Mouse (Mus musculus) granulocyte monocyte progenitor cell, adult 5-6 weeks (primary cell): ENCODE results near the gene Prkca. TPM values are rescaled to one million over a fixed set of nuclear protein-coding genes. Genes with fewer than 3 reads are reported as not detected.

Experiments
- ATAC-seq: replicated peaks from 2 replicates; pipeline ENCODE4 v1.8.0; 2016; ENCODE audit warnings: mild to moderate bottlenecking, moderate TSS enrichment, inconsistent platforms; ENCODE audit not compliant: poor library complexity, severe bottlenecking
- total RNA-seq, 2 experiments: library from RNA; stranded (forward) in 1 of 2; stranded (reverse) in 1 of 2; fragments of 200-712, 200-1000 nt in 1 of 2; fragments of >200 nt in 1 of 2; fragmentation: Nextera tagmentation in 1 of 2; gene quantifications; 2 replicates each; pipeline ENCODE4 v1.2.3; 2014 to 2017

Gene Prkca
- total RNA-seq (2014; fragmentation: Nextera tagmentation) (6.1 and 9.9 TPM in 2 replicates), total RNA-seq (2017) (2.2 and 4.0 TPM in 2 replicates)

DNA sequence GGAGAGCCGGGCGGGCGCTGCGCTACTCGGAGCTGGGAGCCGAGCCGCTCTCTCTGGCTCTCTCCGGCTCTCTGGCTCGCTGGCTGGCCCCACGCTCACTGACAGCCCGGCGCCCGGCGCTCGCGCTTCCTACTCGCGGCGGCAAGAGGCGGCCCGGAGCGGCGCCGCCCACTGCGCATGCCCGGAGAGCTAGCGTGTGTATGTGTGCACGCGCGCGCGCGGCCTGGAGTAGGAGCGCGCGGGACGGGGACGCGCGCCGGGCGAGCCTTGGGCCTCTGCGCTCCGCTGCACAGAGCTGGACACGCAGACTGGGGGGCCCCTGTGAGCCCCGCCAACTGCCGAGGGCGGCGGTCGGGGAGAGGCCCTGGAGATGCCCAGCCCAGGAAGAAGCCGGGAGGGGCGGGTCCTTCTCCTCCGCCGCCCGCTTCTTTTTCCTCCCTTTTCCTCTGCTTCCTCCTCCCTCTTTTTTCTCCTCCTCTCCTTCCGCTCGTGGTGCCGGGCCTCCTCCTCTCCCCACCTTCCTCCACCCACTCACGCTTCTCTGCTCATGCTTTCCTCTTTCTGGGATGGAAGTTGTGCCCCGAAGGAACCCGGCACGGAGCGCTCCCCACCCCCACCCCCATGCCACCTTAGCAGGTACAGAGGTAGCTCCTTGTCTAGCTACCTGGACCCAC lies at the start of gene Prkca:
Prkca (minus strand) TSS at position 140 of the 674 bp plus-strand sequence.
- peak; percentile 71 for ATAC-seq

DNA sequence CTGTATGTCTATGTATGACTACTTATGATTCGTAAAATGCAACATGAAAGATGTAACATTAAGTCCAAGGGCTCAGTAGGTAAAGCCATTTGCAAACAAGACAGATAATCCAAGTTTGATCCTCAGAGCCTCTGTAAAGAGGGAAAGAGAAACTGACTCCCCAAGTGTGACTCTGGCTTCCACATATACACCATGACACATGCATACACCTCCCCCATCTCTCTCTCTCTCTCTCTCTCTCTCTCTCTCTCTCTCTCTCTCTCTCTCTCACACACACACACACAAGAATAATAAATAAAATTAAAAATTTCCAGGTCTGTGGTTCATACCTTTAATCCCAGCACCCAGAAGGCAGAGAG lies 41.9 kb upstream of the Prkca start:
- ATAC-seq, result no peak

DNA sequence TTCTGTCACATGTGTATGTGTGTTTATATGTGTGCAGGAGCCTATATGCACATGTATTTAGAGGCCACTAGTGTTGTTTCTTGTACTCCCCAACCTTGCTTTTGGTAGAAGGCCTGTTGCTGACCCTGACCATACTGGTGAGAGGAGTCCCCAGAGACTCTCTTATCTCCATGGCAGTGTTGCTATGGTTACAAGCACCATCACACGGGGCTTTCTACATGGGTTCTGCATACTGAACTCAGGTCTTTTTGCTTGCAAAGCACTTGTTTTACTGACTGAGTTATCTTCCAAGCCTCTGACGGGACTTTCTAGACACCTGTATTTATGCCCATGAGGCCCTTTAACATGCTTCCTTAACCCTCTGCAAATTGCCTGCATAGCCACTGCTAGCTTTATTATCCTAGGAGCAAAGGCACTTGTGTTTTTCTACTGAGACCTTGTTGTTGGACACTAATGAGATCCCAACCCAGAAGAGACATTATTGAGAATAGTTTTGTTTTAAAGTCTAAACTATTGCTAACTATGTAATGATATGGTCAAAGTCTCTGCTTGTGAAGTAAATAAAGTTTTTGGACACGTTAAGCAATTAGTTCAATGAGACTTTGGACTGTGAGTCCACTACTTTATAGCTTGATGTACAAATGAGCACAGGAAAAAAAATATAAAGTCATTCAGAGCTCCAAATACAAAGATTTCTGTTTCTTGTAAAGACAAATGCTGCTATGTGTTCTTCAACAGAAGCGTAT lies 41.4 kb upstream of the Prkca start:
- no peak for ATAC-seq

DNA sequence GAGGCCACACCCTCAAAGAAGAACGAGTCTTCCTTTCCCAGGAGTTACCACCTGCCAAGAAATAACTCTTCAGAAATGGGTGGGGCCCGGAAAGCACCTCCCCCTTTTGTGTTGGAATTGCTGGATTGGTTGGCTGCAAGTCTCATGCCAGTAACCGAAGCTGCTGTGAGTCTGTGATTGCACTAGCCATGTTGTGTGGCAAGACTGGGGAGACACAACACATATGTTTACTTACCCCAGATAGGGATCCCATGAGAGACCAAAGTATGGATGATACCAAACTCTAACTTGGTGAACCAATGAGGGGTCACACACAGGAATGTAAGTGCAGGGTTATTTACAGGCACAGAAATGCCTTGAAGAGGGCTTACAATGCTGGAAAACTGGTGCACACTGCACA lies 38.9 kb upstream of the Prkca start:
- no peak for ATAC-seq

DNA sequence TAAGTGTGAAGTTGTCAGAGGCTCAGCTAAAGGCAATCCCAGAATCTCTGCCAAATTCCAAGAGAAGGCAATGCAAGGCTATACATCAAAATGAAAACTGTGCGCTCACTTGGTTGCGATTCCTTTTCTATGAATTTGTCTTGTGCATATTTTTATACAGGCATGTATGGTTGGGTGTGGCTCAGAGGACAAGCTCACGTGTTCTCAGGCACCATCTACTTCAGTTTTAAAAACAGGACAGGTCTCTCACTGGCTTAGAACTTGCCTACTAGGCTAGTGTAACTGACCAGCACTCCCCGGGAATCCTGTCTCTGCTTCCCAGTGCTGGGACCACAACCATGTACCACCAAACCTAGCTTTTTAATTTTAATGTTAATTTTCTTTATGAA lies 34.6 kb upstream of the Prkca start:
- no peak for ATAC-seq

DNA sequence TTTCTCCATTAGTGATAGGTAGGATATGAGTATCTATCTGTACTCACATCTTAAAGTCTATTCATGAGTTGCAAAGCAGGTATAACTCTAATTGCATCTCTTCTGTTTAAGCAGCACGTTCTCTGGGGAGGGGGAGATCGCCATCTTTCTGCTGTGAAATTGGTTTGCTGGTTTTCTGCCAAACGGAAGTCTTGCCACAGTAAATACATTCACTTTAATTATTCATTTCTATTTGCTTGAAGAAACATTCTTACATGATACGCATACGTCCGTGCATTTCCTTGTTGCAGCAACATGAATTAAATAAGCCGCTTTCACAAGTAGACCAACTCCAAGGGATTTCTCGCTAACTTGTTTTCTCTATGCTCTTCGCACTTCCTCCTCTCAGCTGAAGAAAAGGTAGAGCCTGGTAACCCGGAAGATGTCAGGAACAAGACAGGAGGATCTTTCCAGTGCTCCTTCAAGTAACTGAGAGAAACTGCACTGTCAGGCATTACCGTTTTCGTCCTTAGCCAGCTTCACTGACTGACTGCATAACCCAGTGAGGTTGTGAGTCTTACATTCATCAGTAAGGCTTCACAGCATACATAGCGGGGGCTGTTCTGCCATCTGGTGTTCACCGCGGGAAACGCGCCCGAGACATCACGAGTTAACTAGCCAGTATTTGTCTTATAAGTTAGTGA lies 34.1 kb upstream of the Prkca start:
- peak; percentile 94 for ATAC-seq

DNA sequence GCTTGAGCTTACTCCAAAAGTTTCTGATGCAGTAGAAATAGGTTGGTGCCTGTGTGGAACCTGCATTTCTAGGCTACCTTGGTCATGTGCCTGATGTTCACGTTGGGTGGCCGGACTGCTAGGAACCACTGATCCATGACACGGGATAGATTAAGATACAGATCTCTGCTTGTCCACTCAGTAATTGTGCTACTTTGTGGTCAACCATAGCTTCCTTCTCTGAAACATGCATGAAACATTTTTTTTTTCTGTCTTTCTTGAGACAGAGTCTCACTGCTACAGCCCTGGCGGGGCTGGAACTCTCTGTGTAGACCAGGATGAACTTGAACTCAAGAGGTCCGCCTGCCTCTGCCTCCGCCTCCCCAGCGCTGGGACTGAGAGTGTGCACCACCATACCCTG lies 33.1 kb upstream of the Prkca start:
- ATAC-seq, result no peak

DNA sequence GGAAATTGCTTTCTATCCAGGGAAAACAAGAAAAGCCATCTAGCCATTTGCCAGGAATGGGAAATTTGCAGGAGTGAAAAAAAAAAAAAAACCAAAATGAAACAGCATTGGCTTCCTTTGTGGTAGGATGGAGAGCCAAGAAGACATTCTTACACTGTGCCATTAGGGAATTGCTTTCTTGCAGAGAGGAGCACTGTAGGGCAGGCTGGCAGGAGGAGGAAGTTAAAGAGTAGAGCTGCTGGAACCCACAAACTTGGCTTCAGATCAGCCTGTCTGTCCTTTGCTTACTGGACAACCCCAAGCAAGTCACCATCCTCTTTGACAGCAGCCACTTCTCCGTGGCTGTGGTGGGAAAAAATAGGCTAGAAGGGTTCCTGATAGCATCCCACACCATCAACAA lies 23.3 kb upstream of the Prkca start:
- ATAC-seq, result peak; percentile 35; the same call in 1 of the 2 replicates

DNA sequence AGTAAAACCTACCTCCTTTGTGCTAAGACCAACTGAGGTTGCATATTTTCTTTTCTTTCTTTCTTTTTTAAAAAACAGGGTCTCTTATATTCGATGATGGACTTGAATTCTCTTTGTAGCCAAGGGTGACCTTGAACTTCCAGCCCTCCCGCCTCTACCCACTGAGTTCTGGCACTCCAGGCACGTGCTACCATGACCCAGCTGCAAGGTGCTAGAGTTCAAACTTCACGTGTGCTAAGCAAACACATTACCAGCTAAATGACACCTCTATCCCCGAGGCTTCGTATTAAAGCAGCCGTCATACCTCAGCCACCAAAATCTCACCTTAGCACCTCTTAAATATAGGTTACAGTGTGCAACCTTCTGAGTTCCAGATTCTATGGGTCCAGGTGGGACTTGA lies 21.9 kb upstream of the Prkca start:
- no peak for ATAC-seq

DNA sequence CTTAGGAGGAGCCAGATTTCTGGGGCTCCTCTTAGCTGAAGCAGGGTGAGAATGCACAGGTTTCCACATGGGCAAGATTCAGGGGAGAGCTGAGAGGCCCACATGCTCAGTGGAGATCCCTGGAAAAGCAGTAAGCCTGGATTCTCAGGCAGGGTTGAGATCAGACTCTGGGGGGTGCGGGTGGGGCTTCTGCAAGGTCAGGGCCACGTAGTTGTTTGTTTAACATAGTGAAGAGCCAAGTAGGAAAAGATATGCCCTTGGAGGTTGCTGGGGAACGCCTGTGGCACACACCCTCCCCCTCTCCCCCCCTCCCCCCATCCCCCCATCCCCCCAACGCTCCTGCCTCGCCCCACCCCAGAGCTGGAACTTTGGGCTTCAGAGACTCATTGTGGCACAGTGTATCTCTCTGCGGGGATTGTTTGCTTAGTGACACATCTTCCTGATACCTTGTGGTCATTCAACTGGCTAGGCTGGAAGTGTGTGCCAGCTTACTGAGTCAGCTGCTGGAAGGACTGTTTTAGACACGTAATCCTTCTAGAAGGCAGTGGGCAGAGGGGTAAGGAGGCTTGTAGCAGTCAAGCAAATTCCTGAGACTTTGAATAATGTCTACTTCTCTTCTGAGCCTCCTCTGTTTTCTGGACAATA lies 21.3 kb upstream of the Prkca start:
- no peak for ATAC-seq

DNA sequence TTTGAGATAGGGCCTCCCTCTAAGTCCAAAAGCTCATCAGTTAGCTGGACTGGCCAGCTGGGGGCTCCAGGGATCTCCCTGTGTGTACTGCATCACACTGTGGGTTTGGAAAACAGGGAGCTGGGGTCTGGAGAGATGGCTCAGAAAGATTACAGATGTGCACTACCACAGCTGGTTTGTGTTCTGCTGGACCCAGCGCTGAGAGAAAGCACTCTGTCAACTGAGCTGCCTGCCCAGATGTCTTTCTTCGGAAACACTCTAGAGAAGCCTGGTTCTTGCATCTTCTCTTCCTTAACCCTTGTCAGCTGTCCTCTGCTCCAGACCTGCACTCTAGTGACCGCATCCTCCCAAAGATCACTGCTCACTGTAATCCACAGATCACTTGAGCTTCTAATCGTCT lies 20.3 kb upstream of the Prkca start:
- no peak for ATAC-seq

DNA sequence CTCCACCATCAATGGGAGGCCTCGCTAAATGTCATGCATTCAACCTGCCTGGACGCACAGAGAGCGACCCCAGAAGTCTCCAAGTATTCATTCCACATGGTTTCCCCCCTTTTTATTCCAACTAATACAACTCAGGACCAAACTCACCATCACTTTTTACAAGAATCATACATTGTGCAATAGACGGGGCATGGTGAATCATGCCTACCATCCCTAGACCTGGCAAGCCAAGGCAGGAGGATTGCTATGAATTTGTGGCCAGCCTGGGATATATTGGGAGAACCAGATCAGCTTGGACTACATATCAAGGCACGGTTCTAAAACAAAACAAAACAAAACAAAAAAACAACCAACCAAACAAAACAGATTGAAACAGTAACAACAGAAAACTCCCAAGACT lies 19.2 kb upstream of the Prkca start:
- no peak for ATAC-seq

DNA sequence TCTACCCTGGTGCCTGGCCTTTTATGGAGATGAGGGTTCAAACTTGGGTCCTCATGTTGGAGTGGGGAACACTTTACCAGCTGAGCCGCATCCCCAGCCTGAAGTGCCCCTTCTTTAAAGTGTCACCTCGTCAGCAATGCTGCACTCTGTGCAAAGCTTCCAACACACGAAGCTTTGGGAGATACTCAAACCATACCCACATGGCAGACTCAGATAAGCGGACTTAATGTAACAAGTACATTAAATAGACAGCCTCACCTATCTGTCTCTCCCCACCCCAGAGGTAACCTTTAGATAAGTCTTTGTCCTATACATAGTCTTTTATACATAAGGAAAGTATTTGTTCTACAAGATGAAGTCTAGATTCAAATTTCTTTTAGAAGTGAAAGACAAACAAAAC lies 17.3 kb upstream of the Prkca start:
- no peak for ATAC-seq

DNA sequence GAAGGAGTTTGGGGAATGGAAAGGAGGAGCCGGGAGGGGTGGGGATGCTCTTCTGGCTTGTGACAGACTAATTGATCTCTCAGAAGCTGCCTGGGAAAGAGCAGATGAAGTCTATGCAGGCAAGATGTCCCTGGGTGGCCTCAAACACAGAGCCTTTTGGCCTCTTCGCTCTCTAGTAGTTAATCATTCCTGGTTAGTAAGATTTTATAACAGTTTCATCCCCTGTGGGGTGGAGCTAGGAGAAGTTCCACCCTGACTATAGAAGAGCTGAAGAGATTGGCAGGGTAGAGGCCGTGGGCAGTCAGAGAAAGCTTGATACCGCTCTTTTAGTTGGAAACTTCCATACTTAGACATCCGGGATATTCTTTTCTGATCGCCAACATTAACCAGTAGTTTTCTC lies 15.2 kb upstream of the Prkca start:
- no peak for ATAC-seq

DNA sequence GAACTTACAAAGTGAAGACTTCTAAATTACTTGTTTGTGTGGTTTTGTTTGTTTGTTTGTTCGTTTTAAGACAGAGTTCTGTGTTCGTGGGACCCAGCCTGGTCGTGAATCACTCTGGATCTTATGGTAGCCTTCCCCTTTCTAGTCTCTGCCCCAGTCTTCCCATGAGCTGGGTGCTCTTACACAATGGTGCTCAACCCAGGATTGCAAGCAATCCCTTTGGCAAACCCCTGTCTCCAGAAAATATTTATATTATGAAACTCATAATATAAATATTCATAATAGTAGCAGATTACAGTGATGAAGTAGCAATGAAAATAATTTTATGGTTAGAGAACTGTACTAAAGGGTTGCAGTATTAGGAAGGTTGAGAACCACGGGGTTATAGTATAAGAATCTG lies 12.3 kb upstream of the Prkca start:
- no peak for ATAC-seq

DNA sequence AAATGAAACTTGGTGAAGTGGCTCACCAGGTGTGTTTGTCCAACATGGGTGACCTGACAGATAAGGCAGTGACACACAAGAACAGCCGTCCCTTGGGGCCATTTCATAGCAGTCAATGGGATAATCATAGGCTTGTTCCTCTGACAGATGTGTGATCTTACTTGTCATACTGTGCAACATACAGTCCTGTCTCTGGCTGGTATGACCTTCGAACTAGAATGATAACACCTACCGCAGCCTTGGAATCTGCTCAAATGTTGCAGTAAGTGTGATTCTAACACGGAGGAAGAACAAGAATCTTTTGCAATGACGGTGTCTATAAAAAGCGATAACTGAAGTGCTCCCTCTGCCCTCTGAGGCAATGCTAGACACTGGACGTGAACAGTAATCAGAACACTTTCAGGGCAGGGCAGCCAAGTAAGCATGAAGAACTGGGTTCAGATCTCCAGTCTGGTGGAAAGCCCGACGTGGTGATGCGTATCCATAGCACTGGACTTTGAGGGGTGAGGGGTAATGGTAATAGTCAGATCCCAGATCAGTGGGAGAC lies 9.2 kb upstream of the Prkca start:
- no peak for ATAC-seq

DNA sequence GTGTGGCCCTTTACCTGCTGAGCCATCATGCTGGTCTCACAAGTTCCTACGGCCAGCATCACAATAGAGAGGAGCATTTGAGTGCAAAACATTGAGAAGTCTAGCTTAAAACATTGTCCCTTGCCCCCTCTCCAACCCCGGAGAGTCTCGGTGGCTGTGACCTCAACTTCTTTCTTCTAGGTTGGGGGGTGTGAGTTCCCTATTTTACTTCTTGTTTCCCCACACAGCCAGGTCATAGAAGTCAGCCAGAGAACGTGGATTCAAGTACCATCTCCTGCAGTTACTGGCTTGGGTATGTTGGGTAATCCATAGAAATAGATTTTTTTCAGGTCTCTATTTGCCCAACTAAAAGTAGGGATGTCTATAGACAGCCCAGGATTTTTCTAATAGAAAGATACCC lies 7.1 kb upstream of the Prkca start:
- peak; percentile 97 for ATAC-seq

DNA sequence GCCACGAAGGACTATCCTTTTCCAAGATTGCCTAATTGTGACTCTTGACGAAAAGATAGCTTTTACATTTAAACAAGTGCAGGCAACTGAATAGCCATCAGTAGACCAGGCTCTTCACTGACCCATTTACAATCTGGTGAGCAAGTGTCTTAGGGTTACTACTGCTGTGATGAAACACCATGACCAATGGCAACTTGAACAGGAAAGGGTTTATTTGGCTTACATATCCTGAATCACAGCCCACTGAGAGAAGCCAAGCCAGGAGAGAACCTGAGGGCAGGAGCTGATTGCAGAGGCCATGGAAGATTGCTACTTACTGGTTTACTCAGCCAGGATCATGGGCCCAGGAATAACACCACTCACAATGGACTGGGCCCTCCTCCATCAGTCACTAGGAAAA lies 1.6 kb upstream of the Prkca start:
- no peak for ATAC-seq

DNA sequence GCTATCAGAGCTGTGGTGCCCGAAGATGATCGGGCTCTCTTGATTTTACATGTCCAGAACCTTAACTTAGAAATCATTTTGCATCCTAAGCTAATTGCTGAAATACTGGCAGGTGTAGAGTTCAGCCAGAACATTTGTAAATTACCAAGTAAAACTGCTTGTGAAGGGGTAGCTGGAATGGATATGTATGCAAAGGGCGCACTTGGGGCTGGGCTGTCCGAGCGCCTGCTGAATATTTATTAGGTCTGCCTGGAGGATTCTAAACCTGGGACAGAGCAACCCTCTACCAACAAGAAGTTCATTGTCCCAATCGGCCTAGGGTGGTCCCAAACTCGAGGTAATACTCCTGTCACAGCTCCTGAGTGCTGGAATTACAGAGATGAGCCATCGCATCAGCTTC lies 1.0 kb upstream of the Prkca start:
- no peak for ATAC-seq

DNA sequence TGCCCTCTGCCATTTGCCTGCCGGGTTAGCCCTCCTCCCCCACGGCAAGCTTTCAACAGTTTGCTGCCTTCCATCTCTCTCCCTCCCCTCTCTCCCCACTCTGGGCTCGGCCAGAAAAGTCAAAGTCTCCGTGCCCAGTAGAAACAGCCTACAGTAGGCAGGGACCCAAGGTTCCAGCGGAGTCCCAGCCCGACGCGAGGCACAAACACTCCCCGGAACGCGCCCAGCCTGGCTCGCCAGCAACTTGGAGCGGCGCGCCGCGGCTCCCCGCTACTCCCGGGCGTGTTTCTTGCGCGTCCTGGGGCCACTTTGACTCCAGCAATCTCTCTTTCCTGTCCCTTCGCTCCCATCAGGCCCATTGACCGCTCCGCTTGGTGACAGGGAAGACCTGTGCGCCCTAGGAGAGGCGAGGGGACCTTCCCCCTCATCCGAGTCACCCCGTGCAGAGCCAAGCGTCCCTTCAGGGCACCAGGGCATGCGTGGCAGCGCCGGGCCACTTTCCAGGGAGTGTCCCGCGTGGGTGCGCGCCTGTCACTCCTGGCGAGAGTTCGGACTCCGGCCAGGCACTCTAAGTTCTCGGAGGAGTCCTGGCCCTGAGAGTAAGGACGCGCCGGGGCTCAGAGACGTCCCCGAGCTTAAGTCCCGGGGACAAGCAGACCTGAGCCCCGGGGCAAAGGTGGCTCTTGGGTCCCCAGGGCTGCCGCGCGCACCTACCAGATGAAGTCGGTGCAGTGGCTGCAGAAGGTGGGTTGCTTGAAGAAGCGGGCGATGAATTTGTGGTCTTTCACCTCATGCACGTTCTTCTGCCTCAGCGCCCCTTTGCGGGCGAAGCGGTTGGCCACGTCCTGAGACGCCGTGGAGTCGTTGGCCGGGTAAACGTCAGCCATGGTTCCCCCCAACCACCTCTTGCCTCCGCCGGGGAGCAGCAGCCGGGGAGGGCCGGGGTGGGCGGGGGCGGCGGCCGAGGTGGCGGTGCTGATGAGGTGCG lies 653 bp downstream of the Prkca start, which contains the start of gene Apoh:
Apoh (plus strand) TSS at position 574 of the 988 bp plus-strand sequence.
- ATAC-seq, result peak; percentile 38
